Mouse (Mus musculus) adrenal gland (tissue): ENCODE results near the gene Fbxo7.

ENCODE experiments used
- intact Hi-C: fragments of 180-260 bp; cut with DNase I; formaldehyde crosslinking; loops from one replicate; pipeline ENCODE4 v1.15.1; 2025

Gene Fbxo7

DNA sequence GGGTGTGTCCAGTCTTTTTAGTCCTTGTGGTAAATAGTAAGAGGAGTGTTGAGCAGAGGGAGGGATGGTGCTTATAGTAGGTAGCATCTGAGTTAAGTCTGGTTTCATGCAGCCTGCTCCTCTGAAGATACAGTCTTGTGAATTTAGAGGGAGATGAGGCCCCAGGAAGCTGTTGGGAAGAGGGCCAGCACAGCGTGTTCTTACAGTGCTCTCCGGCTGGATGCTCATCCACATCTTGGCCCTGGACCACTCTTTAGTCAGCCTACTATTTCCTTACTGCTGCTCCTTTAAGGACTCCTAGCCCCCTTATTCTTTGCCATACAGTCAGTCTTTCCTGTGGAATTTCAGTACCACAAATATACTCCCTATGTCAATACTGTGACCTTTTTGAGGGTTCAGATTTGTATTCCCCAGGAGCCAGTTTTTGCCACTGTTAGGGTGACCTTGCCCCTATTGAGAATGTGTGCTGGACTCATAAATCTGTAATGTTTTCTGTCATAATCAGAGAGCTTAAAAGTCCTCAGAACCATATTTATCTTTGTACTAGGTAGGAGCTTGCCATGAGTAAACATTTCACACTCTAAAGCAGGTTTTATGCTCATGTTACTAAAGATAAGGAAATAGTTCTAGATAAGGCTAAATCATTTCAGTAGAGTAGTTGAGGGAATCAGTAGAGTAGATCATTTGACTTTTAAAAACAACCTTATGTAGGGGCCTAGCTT is 12.4 kb downstream of the Fbxo7 start:
- intact Hi-C loops: no loop called here

DNA sequence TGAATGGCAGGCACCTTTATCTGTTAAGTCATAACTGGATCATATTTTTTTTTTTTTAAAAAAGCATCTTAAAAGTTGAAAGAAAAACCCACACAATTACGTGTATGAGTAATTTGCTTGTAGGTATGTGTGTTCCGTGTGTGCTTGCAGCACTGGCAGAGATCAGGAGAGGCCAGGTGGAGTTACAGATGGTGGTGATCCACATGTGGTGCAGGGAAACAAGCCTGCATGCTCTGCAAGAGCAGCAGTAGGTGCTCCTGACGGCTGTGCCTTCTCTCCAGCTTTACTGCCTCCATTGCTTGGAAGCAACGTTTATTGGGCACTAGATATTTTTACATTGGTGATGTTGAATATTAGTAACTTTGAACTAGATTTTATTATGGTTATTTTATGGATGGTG is 21.9 kb downstream of the Fbxo7 start:
- intact Hi-C loops: no loop called here

DNA sequence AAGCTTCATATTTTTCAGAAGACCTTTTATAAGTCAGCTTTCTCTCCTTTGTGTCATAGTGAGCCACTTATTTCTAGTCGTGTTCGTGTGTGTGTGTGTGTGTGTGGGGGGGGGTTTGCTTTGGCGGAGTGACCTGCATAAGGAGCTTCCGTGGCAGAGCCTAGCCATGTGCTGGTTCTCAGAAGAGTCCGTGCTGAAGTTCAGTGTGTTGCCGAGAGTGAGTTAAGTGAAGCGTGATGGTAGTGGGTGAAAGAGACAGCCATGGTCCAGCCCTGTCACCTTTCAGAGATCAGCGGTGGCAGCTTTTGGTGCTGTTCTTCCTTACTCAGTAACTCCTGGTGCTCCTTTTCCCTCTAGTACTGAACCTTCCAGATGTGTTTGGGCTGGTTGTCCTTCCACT is 22.3 kb downstream of the Fbxo7 start:
- intact Hi-C loops: no loop called here

DNA sequence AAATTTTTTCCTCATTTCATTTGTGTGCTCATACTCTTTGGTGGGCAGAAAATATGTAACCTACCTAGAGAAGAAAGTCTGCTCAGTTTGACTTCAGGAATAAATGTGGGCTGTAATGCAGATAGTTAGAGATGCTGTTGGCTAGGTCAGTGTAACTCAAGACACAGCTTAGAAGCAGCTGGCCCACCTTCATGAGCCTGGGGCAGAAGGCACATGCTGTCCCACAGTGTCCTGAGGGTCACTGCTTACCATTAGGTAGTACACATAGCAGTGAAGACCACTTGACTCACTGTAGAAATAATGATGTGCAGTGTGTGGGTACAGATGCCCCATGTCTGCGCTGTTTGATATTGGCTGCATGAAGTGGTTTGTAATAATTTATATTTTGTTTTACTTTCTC is 24.6 kb downstream of the Fbxo7 start:
- intact Hi-C loops: no loop called here

DNA sequence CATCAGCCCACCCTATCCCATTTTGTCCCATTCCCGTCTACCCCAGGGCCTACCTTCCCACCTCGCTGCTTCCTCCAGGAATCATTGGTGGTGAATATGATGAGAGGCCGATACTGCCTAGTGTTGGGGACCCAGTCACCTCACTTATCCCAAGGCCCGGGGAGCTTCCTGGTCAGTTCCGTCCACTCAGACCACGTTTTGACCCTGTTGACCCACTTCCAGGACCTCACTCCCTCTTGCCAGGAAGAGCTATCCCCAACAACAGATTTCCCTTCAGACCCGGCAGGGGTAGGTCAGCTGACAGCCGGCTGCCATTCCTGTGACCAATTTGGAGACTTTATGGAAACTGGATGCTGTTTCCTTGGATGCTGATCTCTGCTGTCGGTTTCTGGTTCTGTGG is 26.0 kb downstream of the Fbxo7 start:
- intact Hi-C loops: no loop called here

DNA sequence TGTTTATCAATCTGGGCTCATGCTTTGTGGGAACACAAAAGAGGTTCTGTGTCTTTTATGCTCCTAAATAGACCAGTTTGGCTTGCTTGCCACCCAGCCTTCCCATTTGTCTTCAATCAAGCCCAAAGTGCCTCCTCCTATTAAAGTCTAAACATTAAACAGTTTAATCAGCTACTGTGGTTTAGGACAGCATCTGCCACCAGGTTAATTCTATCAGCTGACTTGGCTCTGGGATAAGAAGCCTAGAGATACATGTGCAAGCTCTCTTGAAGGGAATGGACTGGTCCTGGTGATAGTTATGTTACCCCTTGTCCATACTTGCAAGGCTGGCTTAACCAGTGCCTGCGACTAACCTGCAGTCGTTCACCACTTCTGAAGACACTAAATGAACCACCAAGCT is 28.8 kb downstream of the Fbxo7 start:
- intact Hi-C loops: loop anchor here (5.0 kb wide), 1 partner anchor 83 kb away; no protein-coding TSS in a partner anchor

DNA sequence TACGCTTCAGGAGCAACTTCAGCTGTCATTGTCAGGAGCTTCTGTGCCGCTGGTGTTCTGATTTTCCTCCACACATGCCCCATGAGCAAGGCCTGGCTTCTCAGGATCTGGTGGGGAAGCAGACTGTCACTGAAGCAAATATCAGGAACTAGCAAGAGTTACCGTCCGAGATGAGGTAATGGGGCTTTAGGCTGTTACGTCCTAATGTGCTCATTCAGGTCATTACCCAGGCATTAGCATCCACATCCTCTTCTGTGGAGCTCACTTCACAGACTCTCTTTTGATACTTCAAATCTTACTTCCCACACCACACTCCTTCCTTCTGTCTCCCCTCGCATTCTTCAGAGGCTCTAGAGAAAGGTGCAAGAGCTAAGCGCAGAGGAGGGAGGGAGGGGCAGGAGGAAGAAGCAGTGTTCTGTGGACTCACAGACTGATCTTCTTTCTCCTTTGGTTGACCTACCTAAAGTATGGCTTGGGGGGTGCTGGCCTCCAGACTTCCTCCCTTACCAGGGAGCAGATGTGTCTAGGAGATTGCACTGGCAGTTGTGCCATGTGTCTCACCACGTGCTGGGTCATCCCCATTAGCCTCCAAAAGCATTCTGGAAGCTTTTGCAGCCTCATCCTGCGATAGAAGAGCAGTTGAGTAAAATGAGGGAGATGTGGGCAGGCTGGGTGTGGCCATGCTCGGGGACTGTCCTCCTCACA is 31.2 kb downstream of the Fbxo7 start:
- intact Hi-C loops: loop anchor here (5.0 kb wide), 1 partner anchor 86 kb away; no protein-coding TSS in a partner anchor

DNA sequence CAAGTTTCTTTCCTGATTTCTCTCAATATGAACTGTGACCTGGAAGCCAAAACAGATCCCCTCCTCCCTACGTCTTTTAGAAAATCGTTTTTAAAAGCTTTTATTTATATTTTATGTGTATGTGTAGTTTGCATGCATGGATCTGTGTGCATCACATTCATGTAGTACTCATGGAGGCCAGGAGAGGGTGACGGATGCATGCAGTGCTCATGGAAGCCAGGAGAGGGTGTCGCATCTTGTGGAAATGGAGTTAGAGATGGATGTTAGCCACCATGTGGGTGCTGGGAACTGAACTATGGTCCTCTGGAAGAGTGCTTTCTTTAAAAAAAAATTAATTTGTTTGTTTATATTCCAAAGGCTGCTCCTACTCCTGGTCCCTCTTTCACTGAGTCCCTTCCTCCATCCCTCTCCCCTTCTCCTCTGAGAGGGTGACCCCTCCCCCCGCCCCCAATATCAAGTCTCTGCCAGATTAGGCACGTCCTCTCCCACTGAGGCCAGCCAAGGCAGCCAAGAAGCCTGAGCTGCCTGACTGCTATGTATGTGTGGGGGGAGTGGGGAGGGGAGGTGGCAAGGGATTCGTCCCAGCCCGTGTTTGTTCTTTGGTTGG is 34.6 kb downstream of the Fbxo7 start:
- intact Hi-C loops: no loop called here

DNA sequence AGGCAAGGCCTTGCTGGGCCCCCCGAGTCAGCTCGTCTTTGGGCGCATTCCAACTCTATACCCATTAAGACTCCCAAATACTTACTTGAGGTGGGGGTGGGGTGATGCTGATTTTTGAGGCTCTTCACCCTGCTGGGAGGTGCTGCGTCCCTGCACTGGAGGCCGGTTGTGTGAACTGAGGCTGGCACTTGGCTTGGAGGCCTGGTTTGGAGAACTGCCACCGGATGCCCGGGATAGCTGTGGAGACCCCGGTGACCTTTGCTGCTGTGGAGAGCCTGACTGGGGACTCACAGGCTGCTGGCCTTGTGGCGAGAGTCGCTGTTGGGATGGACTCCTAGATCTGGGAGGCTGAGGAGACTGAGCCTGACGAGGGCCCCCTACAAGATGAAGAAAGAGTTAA is 35.5 kb downstream of the Fbxo7 start:
- intact Hi-C loops: no loop called here

DNA sequence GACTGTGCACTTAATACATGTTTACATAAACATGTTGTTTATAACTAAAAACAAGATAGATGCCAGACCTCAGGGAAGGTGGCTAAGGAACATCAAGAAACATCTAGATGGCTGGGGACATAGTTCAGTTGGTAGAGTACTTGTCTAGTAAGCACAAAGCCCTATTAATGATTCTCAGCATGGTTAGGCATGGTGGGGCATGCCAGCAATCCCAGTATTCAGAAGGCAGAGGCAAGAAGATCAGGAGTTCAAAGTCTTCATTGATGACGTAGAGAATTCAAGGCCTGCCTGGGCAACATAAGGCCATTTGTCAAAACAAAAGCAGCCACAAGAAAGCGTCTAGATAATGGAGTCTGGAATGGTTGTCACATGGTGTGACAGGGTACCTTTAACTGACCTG is 35.9 kb downstream of the Fbxo7 start:
- intact Hi-C loops: no loop called here

DNA sequence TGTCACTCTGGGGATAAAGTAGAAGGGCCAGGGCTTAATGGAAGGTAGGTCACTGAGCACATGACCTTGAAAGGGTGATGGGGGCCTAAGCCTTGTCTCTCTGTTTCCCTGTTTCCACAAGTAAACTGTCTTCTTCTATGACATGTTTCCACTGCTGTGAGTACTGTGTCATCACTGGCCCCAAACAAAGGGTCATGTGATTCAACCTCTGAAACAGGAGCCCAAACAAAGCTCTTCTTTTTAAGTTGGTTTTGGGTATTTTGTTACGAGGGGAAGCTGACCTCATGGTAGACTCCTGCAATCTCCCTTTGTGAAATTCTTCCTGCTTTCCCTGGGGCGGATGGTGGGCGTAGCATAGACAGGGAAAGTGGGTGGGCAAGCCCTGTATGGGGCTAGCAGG is 38.5 kb downstream of the Fbxo7 start:
- intact Hi-C loops: no loop called here

DNA sequence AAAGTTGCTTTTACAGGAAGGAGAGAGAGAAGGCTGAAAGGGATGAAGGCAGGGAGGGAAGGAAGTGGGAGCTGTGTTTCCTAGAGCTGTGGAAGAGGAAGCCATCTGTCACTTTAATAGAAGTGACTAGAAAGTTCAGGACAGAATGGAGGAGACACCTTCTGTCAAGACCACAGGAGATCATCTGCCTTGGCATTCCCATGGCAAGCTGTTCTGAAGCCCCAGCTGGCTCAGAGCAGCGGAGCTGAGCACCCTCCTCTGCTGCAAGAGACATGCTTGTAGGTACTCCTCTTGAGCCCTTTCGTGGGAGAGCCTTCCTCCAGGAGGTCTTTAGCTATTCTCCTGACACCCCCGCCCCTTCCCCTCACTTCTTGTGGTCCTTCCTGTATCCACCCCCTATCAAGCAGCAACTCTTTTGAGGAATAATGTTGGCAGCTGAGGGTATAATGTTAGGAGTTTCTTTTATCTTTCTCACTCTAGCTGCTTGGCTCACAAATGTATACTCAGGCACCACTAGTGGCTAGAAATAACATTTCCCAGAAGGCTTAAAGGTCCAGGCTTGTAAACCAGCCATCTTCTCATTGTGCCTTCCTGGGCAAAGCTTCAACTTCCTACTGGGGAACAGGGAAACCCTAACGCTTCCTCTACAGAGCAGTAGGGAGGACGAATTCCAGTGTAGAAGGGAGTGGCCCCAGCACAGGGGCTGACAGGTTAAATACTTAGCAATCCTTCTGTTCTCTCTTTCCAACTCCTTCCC is 40.7 kb downstream of the Fbxo7 start:
- intact Hi-C loops: loop anchor here (2.0 kb wide), 2 partner anchors 392 to 400 kb away; no protein-coding TSS in a partner anchor

DNA sequence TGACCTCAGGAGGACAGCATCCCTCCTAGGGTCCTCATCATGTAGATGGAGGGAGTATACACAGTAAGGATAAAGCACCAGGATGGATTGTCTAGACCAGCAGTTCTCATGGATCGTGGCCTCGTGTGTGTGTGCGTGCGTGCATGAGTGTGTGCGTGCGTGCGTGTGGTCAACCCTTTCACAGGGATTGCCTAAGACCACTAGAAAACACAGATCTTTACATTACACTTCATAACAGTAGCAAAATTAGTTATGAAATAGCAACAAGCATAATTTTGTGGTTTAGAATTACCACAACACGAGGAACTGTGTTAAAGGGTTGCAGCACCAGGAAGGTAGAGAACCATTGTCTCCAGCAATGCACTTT is 41.2 kb downstream of the Fbxo7 start:
- intact Hi-C loops: loop anchor here (2.0 kb wide), 2 partner anchors 392 to 400 kb away; no protein-coding TSS in a partner anchor

DNA sequence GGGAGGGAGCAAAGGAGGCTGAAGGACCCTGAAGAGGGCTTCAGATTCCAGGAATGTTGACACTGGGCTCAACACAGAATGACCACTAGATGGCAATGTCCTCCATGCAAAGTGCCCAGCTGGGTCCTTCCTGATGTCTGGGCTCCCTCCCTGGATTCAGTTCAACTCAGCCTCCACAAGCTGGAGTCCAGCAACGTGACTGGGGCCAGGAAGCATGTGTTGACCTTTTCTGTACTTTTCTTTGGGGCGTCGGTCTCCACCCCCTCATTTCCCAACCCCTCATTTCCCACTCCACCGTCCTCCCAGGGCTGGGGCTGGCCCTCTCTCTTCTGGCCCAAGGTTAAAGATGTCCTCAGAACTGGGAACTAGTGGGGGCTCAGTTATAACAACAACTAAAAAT is 43.2 kb downstream of the Fbxo7 start:
- intact Hi-C loops: loop anchor here (5.0 kb wide), 2 partner anchors 117 to 227 kb away; no protein-coding TSS in a partner anchor

DNA sequence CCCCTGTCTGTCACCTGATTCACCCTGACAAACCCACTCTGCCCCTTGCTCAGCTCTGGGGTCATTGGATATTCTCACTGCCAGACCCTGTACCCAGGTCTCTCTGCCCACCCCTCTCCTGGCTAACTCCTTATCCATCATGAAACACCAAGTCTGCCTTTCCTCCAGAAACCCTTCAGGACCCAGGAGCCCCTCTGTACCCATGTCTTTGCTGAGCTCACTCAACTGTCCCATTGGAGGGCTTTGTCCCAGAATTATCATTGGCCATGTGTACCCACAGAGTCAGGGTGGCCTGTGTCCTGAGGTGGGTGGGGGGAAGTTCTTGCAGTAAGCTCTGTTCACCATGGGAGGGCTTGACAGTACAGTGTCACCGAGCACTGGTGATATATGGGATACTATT is 43.9 kb downstream of the Fbxo7 start:
- intact Hi-C loops: loop anchor here (5.0 kb wide), 2 partner anchors 117 to 227 kb away; no protein-coding TSS in a partner anchor

DNA sequence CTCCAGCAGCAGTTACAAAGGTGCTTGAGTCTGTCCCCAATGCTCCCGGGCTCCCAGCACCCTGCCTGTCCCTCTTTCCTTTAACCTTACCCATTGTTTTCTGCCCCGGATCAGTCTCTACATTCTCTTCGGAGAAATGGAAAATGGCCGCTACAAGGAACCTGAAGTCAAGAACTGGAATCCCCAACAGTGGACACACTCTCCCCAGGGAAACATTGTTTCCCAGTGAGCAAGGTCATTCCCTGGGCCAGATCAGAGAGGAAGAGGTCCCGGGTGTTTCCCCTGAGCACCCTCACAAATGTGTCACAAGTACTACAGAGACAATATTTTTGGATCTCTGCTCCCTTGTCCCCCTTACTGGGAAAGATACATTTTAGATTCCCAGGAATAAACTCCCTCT is 44.9 kb downstream of the Fbxo7 start:
- intact Hi-C loops: loop anchor here (5.0 kb wide), 2 partner anchors 116 to 226 kb away; no protein-coding TSS in a partner anchor

DNA sequence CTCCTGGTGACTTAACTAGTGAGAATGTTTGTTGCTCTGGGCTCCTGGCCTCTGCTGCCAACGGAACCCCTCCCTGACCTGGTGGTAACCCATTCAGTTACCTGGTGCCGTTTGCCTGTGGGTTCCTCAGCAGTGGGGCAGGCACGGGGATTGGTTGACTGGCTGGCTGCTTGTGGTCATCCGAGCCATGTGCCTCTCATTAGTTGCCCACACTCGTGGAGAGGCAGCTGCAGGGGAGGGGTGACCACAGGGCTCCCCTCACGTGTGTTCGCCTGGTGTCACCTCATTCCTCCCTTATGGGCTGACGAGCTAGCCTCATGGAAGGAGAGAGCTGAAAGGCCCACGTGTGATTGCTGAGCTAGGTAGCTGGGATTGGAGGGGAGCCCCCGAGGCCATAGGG is 46.1 kb downstream of the Fbxo7 start:
- intact Hi-C loops: loop anchor here (5.0 kb wide), 2 partner anchors 114 to 224 kb away; no protein-coding TSS in a partner anchor

DNA sequence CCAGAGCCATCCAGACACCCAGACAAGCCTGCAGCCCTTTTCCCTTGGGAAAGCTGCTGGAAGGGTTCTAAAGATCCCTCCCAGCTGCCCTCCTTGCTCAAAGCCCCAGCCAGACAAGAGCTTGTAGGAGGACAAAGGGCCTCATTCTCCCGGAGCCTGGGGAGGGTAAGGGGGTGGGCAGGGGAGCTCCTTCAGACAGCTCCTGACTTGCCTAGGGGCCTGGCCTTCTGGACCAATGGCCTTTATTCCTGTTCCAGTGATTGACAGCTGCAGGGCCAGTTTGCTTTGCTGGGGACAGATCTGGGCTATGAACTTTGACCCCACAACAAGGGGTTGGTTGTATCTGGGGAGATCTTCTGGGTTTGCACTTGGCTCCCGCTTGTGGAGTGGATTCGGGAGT is 47.6 kb downstream of the Fbxo7 start:
- intact Hi-C loops: loop anchor here (5.0 kb wide), 2 partner anchors 113 to 223 kb away; no protein-coding TSS in a partner anchor

DNA sequence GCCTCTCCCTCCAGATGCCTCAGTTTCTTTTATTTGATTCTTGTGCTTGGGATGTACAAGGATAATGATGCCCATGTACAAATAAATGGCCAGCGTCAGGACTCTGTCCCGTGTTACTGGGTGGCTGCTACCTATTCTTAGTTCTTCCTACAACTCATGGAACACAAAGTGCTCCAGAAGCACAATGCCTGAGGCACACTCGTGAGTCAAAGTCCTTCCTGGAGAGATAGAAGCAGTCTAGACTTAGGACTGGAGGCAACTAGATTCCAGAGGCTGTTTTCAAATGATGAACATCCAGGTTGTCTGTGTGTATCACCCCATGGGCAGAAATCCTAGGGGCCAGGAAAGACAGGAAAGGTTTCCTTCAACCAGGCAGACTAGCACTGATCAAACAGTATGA is 49.0 kb downstream of the Fbxo7 start:
- intact Hi-C loops: loop anchor here (10.0 kb wide), 1 partner anchor 94 kb away; no protein-coding TSS in a partner anchor

DNA sequence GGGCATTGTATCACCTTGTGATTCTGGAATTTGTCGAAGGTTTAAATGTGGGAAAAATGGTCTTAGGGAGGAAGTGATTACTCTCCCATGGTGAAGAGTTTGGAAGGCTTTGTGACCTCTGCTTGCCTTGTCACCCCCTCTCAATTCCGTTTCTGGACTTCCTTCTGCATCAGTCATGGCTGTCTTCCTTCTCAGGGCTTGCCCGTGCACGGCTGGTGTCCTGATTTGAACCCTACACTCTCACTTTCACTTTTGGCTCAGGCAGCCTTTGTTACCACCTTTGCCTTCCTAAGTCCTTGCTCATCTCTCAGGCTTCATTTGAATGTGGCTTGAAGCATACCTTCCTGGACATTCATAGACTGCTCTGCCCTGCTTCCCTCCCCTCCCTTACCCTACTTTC is 52.4 kb downstream of the Fbxo7 start:
- intact Hi-C loops: loop anchor here (10.0 kb wide), 1 partner anchor 91 kb away; no protein-coding TSS in a partner anchor
